Mouse (Mus musculus) embryo, embryonic 11 days (tissue): ENCODE measurements around the gene Astl.
"Not testable (repeated sequence)": the region's sequence is repeated elsewhere in the genome, so short reads cannot be mapped to it uniquely, and the experiment has no call there.

Experiments used
- DNase-seq: peaks from one replicate; pipeline ENCODE4 v3.0.0-alpha.2; 2015

Gene Astl

GRCm38 (mm10) chr2:127338416-127338815 lies at the start of gene Astl:
Astl (plus strand) TSS chr2:127338639.
- no peak for DNase-seq

GRCm38 (mm10) chr2:127292250-127292649 lies 46.2 kb upstream of the Astl start:
- DNase-seq: no peak

GRCm38 (mm10) chr2:127297001-127297805 lies 41.2 kb upstream of the Astl start:
- no peak for DNase-seq

- no peak for DNase-seq
These were observed 40.4 kb upstream of the Astl start for GRCm38 (mm10) chr2:127298056-127298455.

GRCm38 (mm10) chr2:127300701-127301100 lies 37.7 kb upstream of the Astl start:
- DNase-seq: no peak

GRCm38 (mm10) chr2:127301883-127302282 lies 36.6 kb upstream of the Astl start:
- no peak for DNase-seq

GRCm38 (mm10) chr2:127304192-127304591 lies 34.2 kb upstream of the Astl start:
- not testable (repeated sequence) for DNase-seq

- no peak for DNase-seq
These were observed 33.7 kb upstream of the Astl start for GRCm38 (mm10) chr2:127304609-127305210.

GRCm38 (mm10) chr2:127306123-127306522 lies 32.3 kb upstream of the Astl start:
- no peak for DNase-seq

GRCm38 (mm10) chr2:127307179-127307578 lies 31.3 kb upstream of the Astl start:
- no peak for DNase-seq

- DNase-seq: peak; percentile 18
These were observed 29.8 kb upstream of the Astl start for GRCm38 (mm10) chr2:127308660-127309059.

- DNase-seq: no peak
These were observed 28.2 kb upstream of the Astl start for GRCm38 (mm10) chr2:127310246-127310645.

GRCm38 (mm10) chr2:127310685-127311084 lies 27.8 kb upstream of the Astl start:
- DNase-seq: no peak

GRCm38 (mm10) chr2:127311193-127311592 lies 27.2 kb upstream of the Astl start:
- no peak for DNase-seq

GRCm38 (mm10) chr2:127312801-127313200 lies 25.6 kb upstream of the Astl start:
- DNase-seq: no peak

GRCm38 (mm10) chr2:127313878-127314277 lies 24.6 kb upstream of the Astl start:
- no peak for DNase-seq

- DNase-seq: no peak
These were observed 23.8 kb upstream of the Astl start for GRCm38 (mm10) chr2:127314467-127315154.

GRCm38 (mm10) chr2:127315155-127315470 lies 23.3 kb upstream of the Astl start:
- no peak for DNase-seq

- no peak for DNase-seq
These were observed 22.0 kb upstream of the Astl start for GRCm38 (mm10) chr2:127316431-127316830.

GRCm38 (mm10) chr2:127318136-127318535 lies 20.3 kb upstream of the Astl start:
- no peak for DNase-seq

GRCm38 (mm10) chr2:127319071-127319470 lies 19.4 kb upstream of the Astl start:
- no peak for DNase-seq

- no peak for DNase-seq
These were observed 15.7 kb upstream of the Astl start for GRCm38 (mm10) chr2:127322671-127323285.

GRCm38 (mm10) chr2:127323667-127324066 lies 14.8 kb upstream of the Astl start:
- DNase-seq: no peak

GRCm38 (mm10) chr2:127324456-127324855 lies 14.0 kb upstream of the Astl start:
- DNase-seq: no peak
